Mouse (Mus musculus) small intestine, adult 2 months (tissue): ENCODE data around the gene Trim16.

ENCODE experiments used
- CTCF ChIP-seq: fragments of 200-500 bp; IDR thresholded peaks from 2 replicates; pipeline ENCODE4 v1.5.1; 2012; ENCODE audit warnings: low read depth, mild to moderate bottlenecking, control low read depth, inconsistent platforms, low read length, moderate library complexity, mixed read lengths; ENCODE audit not compliant: insufficient replicate concordance, insufficient read length; ENCODE audit errors: extremely low read depth
- POLR2A ChIP-seq: fragments of 200-500 bp; IDR thresholded peaks from 2 replicates; pipeline ENCODE4 v1.6.1; 2012; ENCODE audit warnings: low read depth, mild to moderate bottlenecking, control low read depth, inconsistent platforms, low read length, moderate library complexity

DNA sequence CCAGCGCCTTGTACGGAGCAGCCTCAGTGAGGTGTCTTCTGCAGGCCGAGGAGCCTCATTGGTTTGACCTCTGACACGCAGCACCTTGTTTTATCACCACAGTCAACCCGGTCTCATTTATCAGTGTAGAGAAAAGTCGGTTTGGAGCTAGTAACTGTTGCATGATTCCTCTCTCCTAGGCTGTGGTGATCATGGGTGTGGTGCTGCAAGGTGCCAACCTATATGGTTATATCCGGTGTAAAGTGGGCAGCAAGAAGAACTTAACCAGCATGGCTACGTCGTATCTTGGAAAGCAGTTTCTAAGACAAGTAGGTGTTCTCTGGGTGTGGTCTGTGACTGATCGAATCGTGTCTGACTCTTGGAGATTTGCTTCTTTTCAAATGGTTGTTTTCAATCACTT is 71.7 kb downstream of the Trim16 start:
- TF ChIP-seq CTCF (no peak), POLR2A (no peak)
